Mouse (Mus musculus) liver, embryonic 11.5 days (tissue): ENCODE measurements around the gene Pcna. TPM values are rescaled to one million over a fixed set of nuclear protein-coding genes. Genes with fewer than 3 reads are reported as not detected.
"Not testable (repeated sequence)": the region's sequence is repeated elsewhere in the genome, so short reads cannot be mapped to it uniquely, and the experiment has no call there.

Experiments used
- ATAC-seq: fragments of 200-750 bp; cut with Nextera tagmentation; replicated peaks from 2 replicates; pipeline ENCODE4 v1.8.0; 2017; ENCODE audit warnings: moderate number of reproducible peaks, mild to moderate bottlenecking, moderate TSS enrichment, moderate library complexity; ENCODE audit not compliant: low FRiP score
- DNase-seq: peaks from one replicate; pipeline ENCODE4 v3.0.0-alpha.2; 2017; ENCODE audit warnings: low spot score
- H3K27ac ChIP-seq: fragments of 300-500 bp; sonication (generic); 2 replicates; pipeline ENCODE4 v1.5.1; 2014; ENCODE audit warnings: mild to moderate bottlenecking, low read depth, low read length, control low read depth
- H3K27me3 ChIP-seq: fragments of 300-500 bp; sonication (generic); replicated peaks from 2 replicates; pipeline ENCODE4 v1.6.1; 2014; ENCODE audit warnings: low read length, mixed read lengths; ENCODE audit not compliant: control insufficient read depth, insufficient read depth
- H3K36me3 ChIP-seq: fragments of 300-500 bp; sonication (generic); 2 replicates; pipeline ENCODE4 v1.6.1; 2014; ENCODE audit warnings: mild to moderate bottlenecking, low read length, moderate library complexity, mixed read lengths; ENCODE audit not compliant: control insufficient read depth, insufficient read depth
- H3K4me1 ChIP-seq: fragments of 300-500 bp; sonication (generic); replicated peaks from 2 replicates; pipeline ENCODE4 v1.6.1; 2014; ENCODE audit warnings: low read length, mixed read lengths; ENCODE audit not compliant: control insufficient read depth, insufficient read depth
- H3K4me2 ChIP-seq: fragments of 300-500 bp; sonication (generic); 2 replicates; pipeline ENCODE4 v1.6.1; 2014; ENCODE audit warnings: mild to moderate bottlenecking, control low read depth, moderate library complexity
- H3K4me3 ChIP-seq: fragments of 300-500 bp; sonication (generic); 2 replicates; pipeline ENCODE4 v1.5.1; 2014; ENCODE audit warnings: low read depth, low read length, control low read depth
- H3K9ac ChIP-seq: fragments of 300-500 bp; sonication (generic); 2 replicates; pipeline ENCODE4 v1.6.1; 2014; ENCODE audit warnings: low read depth, low read length, control low read depth
- H3K9me3 ChIP-seq: fragments of 300-500 bp; sonication (generic); 2 replicates; pipeline ENCODE4 v1.6.1; 2016; ENCODE audit warnings: low read length, inconsistent platforms, mixed read lengths; ENCODE audit not compliant: control insufficient read depth
- WGBS: fragments of 180-500 bp; shearing (Covaris S2); extraction: QIAGEN DNeasy Blood & Tissue Kit; methylation state at CpG from one replicate; pipeline ENCODE4 v1.1.7; 2014; 5-methylcytosine and 5-hydroxymethylcytosine counted together
- polyA plus RNA-seq: library from polyadenylated mRNA; unstranded; fragments of >200 nt; fragmentation: Nextera tagmentation; extraction: Ambion mirVana; gene quantifications from 2 replicates; pipeline ENCODE4 v1.2.1, GENCODE M21; 2014

The Pcna gene
- 415 and 419 TPM in 2 replicates for polyA plus RNA-seq

GRCm38 (mm10) chr2:132252542-132253528 is at the start of gene Pcna:
Gene Pcna, minus strand, starts transcription at chr2:132253314.
- Histone ChIP-seq H3K27ac (peak within 1 kb of the TSS; percentile 85), H3K4me3 (peak within 1 kb of the TSS; percentile 81), H3K36me3 (peaks cover 17% of the 10 kb centered on the region), H3K9ac (peak within 1 kb of the TSS; percentile 93), H3K4me1 (peaks cover 17% of the 10 kb centered on the region), H3K4me2 (peak within 1 kb of the TSS; percentile 71), H3K27me3 (no peaks in the 10 kb centered on the region), H3K9me3 (no peaks in the 10 kb centered on the region)
- DNase-seq: peak; percentile 94
- peak; percentile 96 for ATAC-seq
- WGBS: under 1% methylated on average over 77 of the region's 79 CpGs

- DNase-seq (no peak), ATAC-seq (no peak)
- no peak overlapping the region for H3K4me2 ChIP-seq
- no peaks in the 10 kb centered on the region for H3K27me3 ChIP-seq
- H3K9me3 ChIP-seq: no peaks in the 10 kb centered on the region
- H3K27ac ChIP-seq: no peak overlapping the region
- no peak overlapping the region for H3K4me3 ChIP-seq
- H3K4me1 ChIP-seq: 0 out of 2 replicates have a peak, but pooled peaks cover 11% of the 10 kb centered on the region
- peaks cover 22% of the 10 kb centered on the region; the same call in 1 of the 2 replicates for H3K36me3 ChIP-seq
- WGBS: 92% methylated on average over 4 of the region's 4 CpGs
- H3K9ac ChIP-seq: no peak overlapping the region
Observed at GRCm38 (mm10) chr2:132301436-132301835, 48.3 kb upstream of the Pcna start.

GRCm38 (mm10) chr2:132298250-132298649 is 45.1 kb upstream of the Pcna start:
- no peak overlapping the region for H3K4me2 ChIP-seq
- DNase-seq: no peak
- H3K27me3 ChIP-seq: no peaks in the 10 kb centered on the region
- H3K36me3 ChIP-seq: peaks cover 12% of the 10 kb centered on the region; the same call in 1 of the 2 replicates
- 95% methylated on average over 4 of the region's 4 CpGs for WGBS
- 0 out of 2 replicates have a peak, but pooled peaks cover 2% of the 10 kb centered on the region for H3K4me1 ChIP-seq
- no peak overlapping the region for H3K9ac ChIP-seq
- H3K9me3 ChIP-seq: no peaks in the 10 kb centered on the region
- no peak overlapping the region for H3K27ac ChIP-seq
- no peak overlapping the region for H3K4me3 ChIP-seq
- ATAC-seq: no peak

GRCm38 (mm10) chr2:132293694-132294450 is 40.8 kb upstream of the Pcna start:
- WGBS: 69% methylated on average over 10 of the region's 10 CpGs
- H3K4me1 ChIP-seq: peaks cover 26% of the 10 kb centered on the region

GRCm38 (mm10) chr2:132292083-132292482 is 39.0 kb upstream of the Pcna start:
- Histone ChIP-seq H3K9ac (no peak overlapping the region), H3K9me3 (no peaks in the 10 kb centered on the region), H3K27ac (no peak overlapping the region), H3K27me3 (no peaks in the 10 kb centered on the region), H3K4me3 (no peak overlapping the region), H3K36me3 (no peaks in the 10 kb centered on the region; the same call in 1 of the 2 replicates), H3K4me2 (no peak overlapping the region), H3K4me1 (peaks cover 26% of the 10 kb centered on the region)
- no peak for DNase-seq
- no peak for ATAC-seq
- 18% methylated on average over 4 of the region's 4 CpGs for WGBS

More at GRCm38 (mm10) chr2:132293694-132294450, 40.8 kb upstream of the Pcna start:
- no peaks in the 10 kb centered on the region for H3K9me3 ChIP-seq
- no peak overlapping the region for H3K4me2 ChIP-seq
- no peaks in the 10 kb centered on the region for H3K27me3 ChIP-seq
- no peak overlapping the region for H3K4me3 ChIP-seq
- no peak for DNase-seq
- H3K9ac ChIP-seq: no peak overlapping the region
- ATAC-seq: no peak
- no peak overlapping the region for H3K27ac ChIP-seq
- H3K36me3 ChIP-seq: peaks cover 7% of the 10 kb centered on the region; the same call in 1 of the 2 replicates

GRCm38 (mm10) chr2:132291265-132291664 is 38.2 kb upstream of the Pcna start:
- Histone ChIP-seq H3K4me3 (no peak overlapping the region), H3K27ac (no peak overlapping the region), H3K36me3 (no peaks in the 10 kb centered on the region; the same call in 1 of the 2 replicates), H3K9me3 (no peaks in the 10 kb centered on the region), H3K9ac (no peak overlapping the region), H3K4me2 (no peak overlapping the region), H3K27me3 (no peaks in the 10 kb centered on the region), H3K4me1 (peaks cover 26% of the 10 kb centered on the region)
- DNase-seq (no peak), ATAC-seq (no peak)
- WGBS: 83% methylated on average over 3 of the region's 3 CpGs

GRCm38 (mm10) chr2:132290808-132291207 is 37.7 kb upstream of the Pcna start:
- Histone ChIP-seq H3K36me3 (no peaks in the 10 kb centered on the region; the same call in 1 of the 2 replicates), H3K4me3 (no peak overlapping the region), H3K27me3 (no peaks in the 10 kb centered on the region), H3K27ac (no peak overlapping the region), H3K4me1 (peaks cover 26% of the 10 kb centered on the region), H3K9ac (no peak overlapping the region), H3K4me2 (no peak overlapping the region), H3K9me3 (no peaks in the 10 kb centered on the region)
- 77% methylated on average over 6 of the region's 6 CpGs for WGBS
- DNase-seq (no peak), ATAC-seq (no peak)

GRCm38 (mm10) chr2:132289213-132289612 is 36.1 kb upstream of the Pcna start:
- WGBS: 38% methylated on average over 5 of the region's 7 CpGs
- not testable (repeated sequence) for ATAC-seq, H3K4me2 ChIP-seq, DNase-seq, H3K4me3 ChIP-seq, H3K9ac ChIP-seq, H3K36me3 ChIP-seq, H3K9me3 ChIP-seq, H3K27me3 ChIP-seq, H3K27ac ChIP-seq
- H3K4me1 ChIP-seq: peaks cover 37% of the 10 kb centered on the region
